Mouse (Mus musculus): ENCODE data around the gene Slc10a7.

Gene Slc10a7

GRCm38 (mm10) chr8:78623972-78624371 lies 114.8 kb downstream of the Slc10a7 start:
- no peak for DNase-seq (ENCODE audit: low spot score)

- no peak for DNase-seq (ENCODE audit: low spot score)
Measured at GRCm38 (mm10) chr8:78624738-78625442, 115.7 kb downstream of the Slc10a7 start.

- DNase-seq (ENCODE audit: low spot score): no peak
Measured at GRCm38 (mm10) chr8:78626632-78627031, 117.5 kb downstream of the Slc10a7 start.

- DNase-seq (ENCODE audit: low spot score): no peak
Measured at GRCm38 (mm10) chr8:78627793-78628192, 118.6 kb downstream of the Slc10a7 start.

- no peak for DNase-seq (ENCODE audit: low spot score)
Measured at GRCm38 (mm10) chr8:78630414-78631164, 121.4 kb downstream of the Slc10a7 start.

- DNase-seq (ENCODE audit: low spot score): no peak
Measured at GRCm38 (mm10) chr8:78633012-78633411, 123.9 kb downstream of the Slc10a7 start.

GRCm38 (mm10) chr8:78634018-78634417 lies 124.9 kb downstream of the Slc10a7 start:
- DNase-seq (ENCODE audit: low spot score): no peak

- DNase-seq (ENCODE audit: low spot score): no peak
Measured at GRCm38 (mm10) chr8:78634523-78635240, 125.5 kb downstream of the Slc10a7 start.

- no peak for DNase-seq (ENCODE audit: low spot score)
Measured at GRCm38 (mm10) chr8:78635241-78635771, 126.2 kb downstream of the Slc10a7 start.

GRCm38 (mm10) chr8:78641919-78642318 lies 132.8 kb downstream of the Slc10a7 start:
- DNase-seq (ENCODE audit: low spot score): no peak

GRCm38 (mm10) chr8:78642376-78642775 lies 133.2 kb downstream of the Slc10a7 start:
- DNase-seq (ENCODE audit: low spot score): no peak

GRCm38 (mm10) chr8:78647000-78647656 lies 138.0 kb downstream of the Slc10a7 start:
- no peak for DNase-seq (ENCODE audit: low spot score)

- DNase-seq (ENCODE audit: low spot score): no peak
Measured at GRCm38 (mm10) chr8:78647846-78648245, 138.7 kb downstream of the Slc10a7 start.

GRCm38 (mm10) chr8:78648918-78649317 lies 139.8 kb downstream of the Slc10a7 start:
- no peak for DNase-seq (ENCODE audit: low spot score)

- DNase-seq (ENCODE audit: low spot score): no peak
Measured at GRCm38 (mm10) chr8:78651670-78652069, 142.5 kb downstream of the Slc10a7 start.

- DNase-seq (ENCODE audit: low spot score): no peak
Measured at GRCm38 (mm10) chr8:78655351-78656045, 146.4 kb downstream of the Slc10a7 start.

GRCm38 (mm10) chr8:78656700-78657370 lies 147.7 kb downstream of the Slc10a7 start:
- DNase-seq (ENCODE audit: low spot score): no peak

GRCm38 (mm10) chr8:78658172-78658571 lies 149.0 kb downstream of the Slc10a7 start:
- no peak for DNase-seq (ENCODE audit: low spot score)

- DNase-seq (ENCODE audit: low spot score): no peak
Measured at GRCm38 (mm10) chr8:78659617-78660187, 150.6 kb downstream of the Slc10a7 start.

GRCm38 (mm10) chr8:78664306-78664940 lies 155.3 kb downstream of the Slc10a7 start:
- no peak for DNase-seq (ENCODE audit: low spot score)

Data from c-Kit-positive CD71-positive TER-119-positive erythroid progenitor cells, embryonic 14.5 days (primary cell).